Mouse (Mus musculus) liver, embryonic 14.5 days (tissue): ENCODE data around the gene Klhdc8a.

Experiments used
- CTCF ChIP-seq: IDR thresholded peaks from 2 replicates; pipeline ENCODE4 v1.5.1; 2016; ENCODE audit warnings: antibody characterized with exemption, low read depth, control low read depth
- EP300 ChIP-seq: IDR thresholded peaks from 2 replicates; pipeline ENCODE4 v1.6.1; 2016; ENCODE audit warnings: antibody characterized with exemption, low read depth

- TF ChIP-seq EP300 (no peak), CTCF (no peak)
Measured at GRCm38 (mm10) chr1:132330397-132330796, 32.0 kb downstream of the Klhdc8a start.
